Mouse (Mus musculus): ENCODE measurements at regions not wholly inside any gene's neighbourhood (a gene's known extent, or its start where the extent isn't known, plus 50 kb on each side); places are given as distances from the start of the nearest gene placed in this dataset.
A peak's percentile ranks its signal among the peaks of the same experiment; 100 is the strongest.

- TF ChIP-seq CTCF (conservative IDR thresholded peaks at IDR 0.05; ENCODE audit: low read length) (no peak), POU5F1 (IDR thresholded peaks at IDR 0.05; ENCODE audit: borderline replicate concordance, low read length) (no peak), NANOG (IDR thresholded peaks at IDR 0.05; ENCODE audit: borderline replicate concordance, low read length) (no peak; the same call in 1 of the 2 replicates)
- no peaks in the 10 kb centered on the region for H3K36me3 ChIP-seq (ENCODE audit: insufficient read depth, low read length)
- peaks cover 4% of the 10 kb centered on the region; the same call in 1 of the 2 replicates for H3K4me1 ChIP-seq (replicated peaks; ENCODE audit: low read depth, low read length)
- no peak overlapping the region for H3K4me3 ChIP-seq (replicated peaks; ENCODE audit: low read length)
- no peaks in the 10 kb centered on the region for H3K9me3 ChIP-seq (ENCODE audit: low read length)
- H3K27me3 ChIP-seq (ENCODE audit: insufficient read depth, low read length) = no peaks in the 10 kb centered on the region
Observed at GRCm38 (mm10) chr5:85795531-85796197, 269.7 kb downstream of the Cenpc1 start.

GRCm38 (mm10) chr5:85793148-85793547 lies 272.2 kb downstream of the Cenpc1 start:
- Histone ChIP-seq H3K4me3 (replicated peaks; ENCODE audit: low read length) (no peak overlapping the region), H3K9me3 (ENCODE audit: low read length) (no peaks in the 10 kb centered on the region), H3K27me3 (ENCODE audit: insufficient read depth, low read length) (no peaks in the 10 kb centered on the region), H3K4me1 (replicated peaks; ENCODE audit: low read depth, low read length) (peaks cover 5% of the 10 kb centered on the region; the same call in 1 of the 2 replicates), H3K36me3 (ENCODE audit: insufficient read depth, low read length) (no peaks in the 10 kb centered on the region)
- no peak for TF ChIP-seq CTCF (conservative IDR thresholded peaks at IDR 0.05; ENCODE audit: low read length)
- no peak for TF ChIP-seq NANOG (IDR thresholded peaks at IDR 0.05; ENCODE audit: borderline replicate concordance, low read length)
- TF ChIP-seq POU5F1 (IDR thresholded peaks at IDR 0.05; ENCODE audit: borderline replicate concordance, low read length) = no peak

- H3K9me3 ChIP-seq (ENCODE audit: low read length) = no peaks in the 10 kb centered on the region
- no peak overlapping the region for H3K4me3 ChIP-seq (replicated peaks; ENCODE audit: low read length)
- no peaks in the 10 kb centered on the region for H3K27me3 ChIP-seq (ENCODE audit: insufficient read depth, low read length)
- no peaks in the 10 kb centered on the region for H3K4me1 ChIP-seq (replicated peaks; ENCODE audit: low read depth, low read length)
- TF ChIP-seq NANOG (IDR thresholded peaks at IDR 0.05; ENCODE audit: borderline replicate concordance, low read length) (no peak), POU5F1 (IDR thresholded peaks at IDR 0.05; ENCODE audit: borderline replicate concordance, low read length) (no peak), CTCF (conservative IDR thresholded peaks at IDR 0.05; ENCODE audit: low read length) (no peak)
- H3K36me3 ChIP-seq (ENCODE audit: insufficient read depth, low read length) = no peaks in the 10 kb centered on the region
Observed at GRCm38 (mm10) chr5:85780730-85781454, 284.5 kb downstream of the Cenpc1 start.

- H3K36me3 ChIP-seq (ENCODE audit: insufficient read depth, low read length) = no peaks in the 10 kb centered on the region
- no peaks in the 10 kb centered on the region for H3K4me1 ChIP-seq (replicated peaks; ENCODE audit: low read depth, low read length)
- no peaks in the 10 kb centered on the region for H3K9me3 ChIP-seq (ENCODE audit: low read length)
- no peak for TF ChIP-seq NANOG (IDR thresholded peaks at IDR 0.05; ENCODE audit: borderline replicate concordance, low read length)
- no peaks in the 10 kb centered on the region for H3K27me3 ChIP-seq (ENCODE audit: insufficient read depth, low read length)
- no peak overlapping the region for H3K4me3 ChIP-seq (replicated peaks; ENCODE audit: low read length)
Observed at GRCm38 (mm10) chr5:85780017-85780416, 285.4 kb downstream of the Cenpc1 start.

GRCm38 (mm10) chr5:85779205-85779604 lies 286.2 kb downstream of the Cenpc1 start:
- Histone ChIP-seq H3K9me3 (ENCODE audit: low read length) (no peaks in the 10 kb centered on the region), H3K36me3 (ENCODE audit: insufficient read depth, low read length) (no peaks in the 10 kb centered on the region), H3K4me1 (replicated peaks; ENCODE audit: low read depth, low read length) (no peaks in the 10 kb centered on the region), H3K27me3 (ENCODE audit: insufficient read depth, low read length) (no peaks in the 10 kb centered on the region), H3K4me3 (replicated peaks; ENCODE audit: low read length) (no peak overlapping the region)
- TF ChIP-seq CTCF (conservative IDR thresholded peaks at IDR 0.05; ENCODE audit: low read length) (no peak), NANOG (IDR thresholded peaks at IDR 0.05; ENCODE audit: borderline replicate concordance, low read length) (no peak), POU5F1 (IDR thresholded peaks at IDR 0.05; ENCODE audit: borderline replicate concordance, low read length) (no peak)

- no peaks in the 10 kb centered on the region for H3K27me3 ChIP-seq (ENCODE audit: insufficient read depth, low read length)
- no peak overlapping the region for H3K4me3 ChIP-seq (replicated peaks; ENCODE audit: low read length)
- H3K4me1 ChIP-seq (replicated peaks; ENCODE audit: low read depth, low read length) = 0 out of 2 replicates have a peak, but pooled peaks cover 2% of the 10 kb centered on the region
- TF ChIP-seq CTCF (conservative IDR thresholded peaks at IDR 0.05; ENCODE audit: low read length) (no peak), NANOG (IDR thresholded peaks at IDR 0.05; ENCODE audit: borderline replicate concordance, low read length) (no peak), POU5F1 (IDR thresholded peaks at IDR 0.05; ENCODE audit: borderline replicate concordance, low read length) (no peak)
- H3K9me3 ChIP-seq (ENCODE audit: low read length) = no peaks in the 10 kb centered on the region
- no peaks in the 10 kb centered on the region for H3K36me3 ChIP-seq (ENCODE audit: insufficient read depth, low read length)
Observed at GRCm38 (mm10) chr5:85772660-85773059, 292.7 kb downstream of the Cenpc1 start.

GRCm38 (mm10) chr5:85772086-85772485 lies 293.3 kb downstream of the Cenpc1 start:
- TF ChIP-seq POU5F1 (IDR thresholded peaks at IDR 0.05; ENCODE audit: borderline replicate concordance, low read length) = no peak
- TF ChIP-seq CTCF (conservative IDR thresholded peaks at IDR 0.05; ENCODE audit: low read length) = no peak
- no peak for TF ChIP-seq NANOG (IDR thresholded peaks at IDR 0.05; ENCODE audit: borderline replicate concordance, low read length)
- Histone ChIP-seq H3K27me3 (ENCODE audit: insufficient read depth, low read length) (no peaks in the 10 kb centered on the region), H3K36me3 (ENCODE audit: insufficient read depth, low read length) (no peaks in the 10 kb centered on the region), H3K4me1 (replicated peaks; ENCODE audit: low read depth, low read length) (0 out of 2 replicates have a peak, but pooled peaks cover 2% of the 10 kb centered on the region), H3K9me3 (ENCODE audit: low read length) (no peaks in the 10 kb centered on the region), H3K4me3 (replicated peaks; ENCODE audit: low read length) (no peak overlapping the region)

GRCm38 (mm10) chr5:85767157-85767556 lies 298.2 kb downstream of the Cenpc1 start:
- H3K36me3 ChIP-seq (ENCODE audit: insufficient read depth, low read length) = no peaks in the 10 kb centered on the region
- TF ChIP-seq POU5F1 (IDR thresholded peaks at IDR 0.05; ENCODE audit: borderline replicate concordance, low read length) (no peak), CTCF (conservative IDR thresholded peaks at IDR 0.05; ENCODE audit: low read length) (peak; percentile 30), NANOG (IDR thresholded peaks at IDR 0.05; ENCODE audit: borderline replicate concordance, low read length) (no peak)
- H3K27me3 ChIP-seq (ENCODE audit: insufficient read depth, low read length) = no peaks in the 10 kb centered on the region
- 0 out of 2 replicates have a peak, but pooled peaks cover 1% of the 10 kb centered on the region for H3K4me1 ChIP-seq (replicated peaks; ENCODE audit: low read depth, low read length)
- H3K9me3 ChIP-seq (ENCODE audit: low read length) = no peaks in the 10 kb centered on the region
- no peak overlapping the region for H3K4me3 ChIP-seq (replicated peaks; ENCODE audit: low read length)
